Mouse (Mus musculus): ENCODE data around the gene Ccdc114. TPM values are rescaled to one million over a fixed set of nuclear protein-coding genes. Genes with fewer than 3 reads are reported as not detected.
A peak's percentile ranks its signal among the peaks of the same experiment; 100 is the strongest.
"Not testable (repeated sequence)": the region's sequence is repeated elsewhere in the genome, so short reads cannot be mapped to it uniquely, and the experiment has no call there.

Gene Ccdc114
- polyA plus RNA-seq, 1 experiment from 2014 or later, result 3.8 TPM

DNA sequence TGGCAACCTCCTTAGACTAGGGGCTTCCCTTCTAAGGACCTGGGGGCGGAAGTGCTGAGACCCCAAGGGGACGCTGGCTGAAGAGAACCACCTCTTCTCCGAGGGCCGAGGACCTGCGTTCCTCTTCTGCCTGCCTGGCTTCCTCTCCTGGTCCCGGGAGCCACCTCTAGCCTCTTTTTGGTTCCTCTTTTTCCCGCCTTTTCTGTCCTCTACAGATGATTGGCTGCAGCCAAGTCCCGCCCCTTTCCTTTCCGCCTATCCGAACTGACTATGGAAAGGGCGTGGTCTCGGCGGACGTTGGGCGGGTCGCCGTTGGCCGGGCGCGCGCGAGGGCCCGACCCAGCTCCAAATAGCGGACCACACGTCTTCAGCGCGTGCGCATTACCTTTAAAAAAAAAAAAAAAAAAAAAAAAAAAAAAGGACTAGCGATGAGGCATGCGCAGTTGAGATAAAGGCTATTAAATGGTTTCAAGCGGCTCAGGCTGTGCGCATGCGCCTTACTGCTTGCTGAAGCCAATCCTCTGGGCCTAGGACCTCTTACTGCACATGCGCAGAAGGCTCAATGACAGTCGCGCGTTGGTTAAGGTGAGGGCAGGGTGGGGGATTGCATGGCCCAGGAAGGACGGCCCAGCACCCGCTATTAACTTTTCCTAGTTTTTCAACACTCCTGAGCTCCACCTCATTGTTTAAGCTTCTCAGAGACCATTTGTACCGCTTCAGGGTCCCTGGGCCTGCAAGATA lies 27.2 kb upstream of the Ccdc114 start, which contains the start of the genes Syngr4 and Tmem143:
Syngr4 (minus strand) TSS at position 198 of the 741 bp plus-strand sequence.
Tmem143 (plus strand) TSS at position 425 of the 741 bp plus-strand sequence.
- Histone ChIP-seq H3K4me1 (ENCODE audit: control insufficient read depth, insufficient read depth, low read length) (no peaks in the 10 kb centered on the region), H3K4me3 (ENCODE audit: low read depth, low read length) (peak within 1 kb of the TSS; percentile 32), H3K27ac (replicated peaks; ENCODE audit: low read depth, low read length) (no peak within 1 kb of the TSS; the same call in 1 of the 2 replicates), H3K9ac (ENCODE audit: low read length) (peak within 1 kb of the TSS; percentile 58), H3K36me3 (ENCODE audit: control insufficient read depth, insufficient read depth, low read length) (no peaks in the 10 kb centered on the region), H3K4me2 (ENCODE audit: low read depth, severe bottlenecking) (peak within 1 kb of the TSS; percentile 71), H3K9me3 (ENCODE audit: control insufficient read depth, low read length) (no peaks in the 10 kb centered on the region), H3K27me3 (ENCODE audit: control insufficient read depth, insufficient read depth, low read length) (no peaks in the 10 kb centered on the region)
- peak; percentile 83 for ATAC-seq (ENCODE audit: insufficient number of reproducible peaks, low FRiP score, low TSS enrichment, low read depth)
- DNase-seq (ENCODE audit: low spot score), result peak; percentile 96
- 1% methylated on average over 40 of the region's 40 CpGs for WGBS

DNA sequence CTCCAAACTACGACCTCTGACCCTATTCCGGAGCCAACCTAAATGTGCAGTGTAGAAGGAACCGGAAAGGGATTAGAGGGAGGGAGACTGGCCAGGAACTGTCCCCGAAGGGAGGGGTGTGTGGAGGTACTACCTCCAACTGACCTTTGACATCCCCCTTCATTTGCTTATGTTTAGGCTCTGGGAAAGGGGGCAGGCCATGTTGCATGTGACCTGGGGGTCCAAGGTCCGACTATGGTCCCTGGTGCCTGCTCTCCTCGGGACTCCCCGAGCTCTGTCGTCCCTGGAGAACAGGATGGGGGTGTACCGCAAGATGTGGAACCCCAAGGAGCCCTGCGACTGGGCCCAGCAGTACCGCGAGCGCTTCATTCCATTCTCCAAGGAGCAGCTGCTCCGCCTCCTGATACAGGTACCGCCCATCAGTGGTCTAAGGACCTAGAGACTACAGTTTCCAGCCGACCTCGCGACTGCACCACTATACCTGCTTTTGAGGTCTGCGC lies 26.6 kb upstream of the Ccdc114 start:
- 1% methylated on average over 19 of the region's 19 CpGs for WGBS
- ATAC-seq (ENCODE audit: insufficient number of reproducible peaks, low FRiP score, low TSS enrichment, low read depth), result peak; percentile 65
- H3K4me3 ChIP-seq (ENCODE audit: low read depth, low read length), result peak overlapping the region; percentile 32

DNA sequence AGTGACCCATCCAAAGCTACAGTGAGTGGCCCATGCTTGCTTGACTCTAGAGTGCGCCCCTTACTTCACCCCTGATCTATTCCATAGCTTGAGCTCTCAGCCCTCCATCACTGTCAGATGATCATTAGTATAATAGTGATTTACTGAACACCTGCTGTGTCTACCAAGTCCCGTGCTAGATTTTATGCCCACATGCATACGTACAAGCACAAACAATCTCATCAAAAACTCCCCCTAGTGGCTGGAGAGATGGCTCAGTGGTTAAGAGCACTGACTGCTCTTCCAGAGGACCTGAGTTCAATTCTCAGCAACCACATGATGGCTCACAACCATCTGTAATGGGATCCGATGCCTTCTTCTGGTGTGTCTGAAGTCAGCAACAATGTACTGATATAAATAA lies 25.7 kb upstream of the Ccdc114 start:
- DNase-seq (ENCODE audit: low spot score), result not testable (repeated sequence)
- WGBS, result 56% methylated on average over 4 of the region's 4 CpGs
- H3K4me2 ChIP-seq (ENCODE audit: low read depth, severe bottlenecking), result peak overlapping the region; percentile 71; the same call in 1 of the 2 replicates

More for the DNA sequence above, 26.6 kb upstream of the Ccdc114 start:
- Histone ChIP-seq H3K4me2 (ENCODE audit: low read depth, severe bottlenecking) (peak overlapping the region; percentile 71), H3K4me1 (ENCODE audit: control insufficient read depth, insufficient read depth, low read length) (no peaks in the 10 kb centered on the region), H3K36me3 (ENCODE audit: control insufficient read depth, insufficient read depth, low read length) (no peaks in the 10 kb centered on the region), H3K27me3 (ENCODE audit: control insufficient read depth, insufficient read depth, low read length) (no peaks in the 10 kb centered on the region), H3K9me3 (ENCODE audit: control insufficient read depth, low read length) (no peaks in the 10 kb centered on the region), H3K27ac (replicated peaks; ENCODE audit: low read depth, low read length) (no peak overlapping the region; the same call in 1 of the 2 replicates), H3K9ac (ENCODE audit: low read length) (peak overlapping the region; percentile 58)
- peak; percentile 66 for DNase-seq (ENCODE audit: low spot score)

DNA sequence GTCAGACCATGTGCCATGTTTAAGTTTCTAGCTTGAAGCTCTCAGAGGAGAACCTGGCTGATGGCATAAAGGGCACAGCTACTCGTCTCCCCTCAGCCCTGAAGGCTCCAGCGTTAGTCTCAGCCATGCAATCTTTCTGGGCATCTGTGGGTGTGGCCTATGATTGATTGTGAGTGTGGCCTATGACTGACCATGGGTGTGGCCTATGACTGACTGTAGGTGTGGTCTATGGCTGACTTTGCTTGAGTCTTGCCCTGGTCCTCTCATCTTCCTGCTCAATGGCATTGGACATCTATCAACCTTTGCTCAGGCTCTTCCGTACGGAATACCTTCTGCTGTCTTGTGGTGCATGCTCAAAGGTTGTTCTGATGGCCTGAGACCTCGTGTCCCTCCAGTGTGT lies 22.3 kb upstream of the Ccdc114 start:
- Histone ChIP-seq H3K4me1 (ENCODE audit: control insufficient read depth, insufficient read depth, low read length) (no peaks in the 10 kb centered on the region), H3K36me3 (ENCODE audit: control insufficient read depth, insufficient read depth, low read length) (no peaks in the 10 kb centered on the region), H3K27me3 (ENCODE audit: control insufficient read depth, insufficient read depth, low read length) (no peaks in the 10 kb centered on the region), H3K9me3 (ENCODE audit: control insufficient read depth, low read length) (no peaks in the 10 kb centered on the region), H3K4me2 (ENCODE audit: low read depth, severe bottlenecking) (no peak overlapping the region), H3K27ac (replicated peaks; ENCODE audit: low read depth, low read length) (no peak overlapping the region), H3K4me3 (ENCODE audit: low read depth, low read length) (no peak overlapping the region), H3K9ac (ENCODE audit: low read length) (no peak overlapping the region)
- ATAC-seq (ENCODE audit: insufficient number of reproducible peaks, low FRiP score, low TSS enrichment, low read depth) (no peak), DNase-seq (ENCODE audit: low spot score) (no peak)
- WGBS, result 47% methylated on average over 5 of the region's 5 CpGs

More for the DNA sequence above, 25.7 kb upstream of the Ccdc114 start:
- not testable (repeated sequence) for H3K36me3 ChIP-seq (ENCODE audit: control insufficient read depth, insufficient read depth, low read length); H3K9ac ChIP-seq (ENCODE audit: low read length); H3K27me3 ChIP-seq (ENCODE audit: control insufficient read depth, insufficient read depth, low read length); H3K4me3 ChIP-seq (ENCODE audit: low read depth, low read length); ATAC-seq (ENCODE audit: insufficient number of reproducible peaks, low FRiP score, low TSS enrichment, low read depth); H3K27ac ChIP-seq (replicated peaks; ENCODE audit: low read depth, low read length); H3K4me1 ChIP-seq (ENCODE audit: control insufficient read depth, insufficient read depth, low read length); H3K9me3 ChIP-seq (ENCODE audit: control insufficient read depth, low read length)

GRCm38 (mm10) chr7:45902481-45903002 lies 21.3 kb upstream of the Ccdc114 start:
- no peak overlapping the region for H3K4me3 ChIP-seq (ENCODE audit: low read depth, low read length)
- H3K27me3 ChIP-seq (ENCODE audit: control insufficient read depth, insufficient read depth, low read length), result no peaks in the 10 kb centered on the region
- H3K27ac ChIP-seq (replicated peaks; ENCODE audit: low read depth, low read length), result no peak overlapping the region
- ATAC-seq (ENCODE audit: insufficient number of reproducible peaks, low FRiP score, low TSS enrichment, low read depth) (no peak), DNase-seq (ENCODE audit: low spot score) (peak; percentile 58)
- no peaks in the 10 kb centered on the region for H3K9me3 ChIP-seq (ENCODE audit: control insufficient read depth, low read length)
- WGBS, result 63% methylated on average over 12 of the region's 12 CpGs
- H3K9ac ChIP-seq (ENCODE audit: low read length), result no peak overlapping the region
- no peaks in the 10 kb centered on the region for H3K4me1 ChIP-seq (ENCODE audit: control insufficient read depth, insufficient read depth, low read length)
- no peaks in the 10 kb centered on the region for H3K36me3 ChIP-seq (ENCODE audit: control insufficient read depth, insufficient read depth, low read length)
- H3K4me2 ChIP-seq (ENCODE audit: low read depth, severe bottlenecking), result no peak overlapping the region; the same call in 1 of the 2 replicates

DNA sequence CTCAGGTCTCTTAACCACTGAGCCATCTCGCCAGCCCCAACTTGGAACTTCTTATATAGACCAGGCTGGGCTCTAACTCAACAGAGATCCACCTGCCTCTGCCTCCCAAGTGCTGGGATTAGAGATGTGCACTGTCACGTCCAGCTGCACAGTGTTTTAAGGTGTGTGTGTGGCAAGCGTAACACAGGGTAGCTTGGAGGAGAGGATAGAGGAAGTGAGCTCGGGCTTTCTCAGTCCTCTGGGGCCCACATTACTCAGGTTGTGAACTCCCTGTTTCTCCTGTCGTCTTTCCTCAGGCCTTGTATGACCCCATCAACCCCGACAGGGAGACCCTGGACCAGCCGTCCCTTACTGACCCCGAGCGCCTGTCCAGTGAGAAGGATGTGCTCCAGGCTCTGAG lies 17.2 kb upstream of the Ccdc114 start:
- ATAC-seq (ENCODE audit: insufficient number of reproducible peaks, low FRiP score, low TSS enrichment, low read depth), result no peak
- no peak overlapping the region for H3K4me3 ChIP-seq (ENCODE audit: low read depth, low read length)
- WGBS, result 89% methylated on average over 9 of the region's 9 CpGs
- no peaks in the 10 kb centered on the region for H3K27me3 ChIP-seq (ENCODE audit: control insufficient read depth, insufficient read depth, low read length)
- H3K36me3 ChIP-seq (ENCODE audit: control insufficient read depth, insufficient read depth, low read length), result peaks cover 5% of the 10 kb centered on the region; the same call in 1 of the 2 replicates
- no peak overlapping the region for H3K9ac ChIP-seq (ENCODE audit: low read length)
- H3K4me2 ChIP-seq (ENCODE audit: low read depth, severe bottlenecking), result no peak overlapping the region
- H3K4me1 ChIP-seq (ENCODE audit: control insufficient read depth, insufficient read depth, low read length), result no peaks in the 10 kb centered on the region
- DNase-seq (ENCODE audit: low spot score), result no peak
- no peak overlapping the region for H3K27ac ChIP-seq (replicated peaks; ENCODE audit: low read depth, low read length)
- H3K9me3 ChIP-seq (ENCODE audit: control insufficient read depth, low read length), result no peaks in the 10 kb centered on the region; the same call in 1 of the 2 replicates

DNA sequence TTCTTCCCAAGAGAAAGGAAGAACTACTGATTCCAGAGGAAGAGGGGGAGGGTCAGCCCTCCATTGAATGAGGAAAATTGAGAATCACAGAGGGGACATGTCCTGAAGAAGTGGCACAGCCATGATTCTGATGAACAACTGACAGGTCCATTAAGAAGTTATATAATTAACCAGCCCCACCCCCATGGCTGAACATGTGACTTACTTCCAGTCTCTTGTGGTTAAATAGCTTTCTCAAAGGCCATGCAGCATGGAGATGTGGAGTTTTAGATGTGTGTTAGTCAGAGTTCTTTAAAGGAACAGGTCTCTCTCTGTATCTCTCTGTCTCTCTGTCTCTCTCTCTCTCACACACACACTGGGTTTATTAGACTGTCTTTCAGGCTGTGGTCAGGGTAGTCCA lies 15.5 kb upstream of the Ccdc114 start:
- Histone ChIP-seq H3K9ac (ENCODE audit: low read length) (no peak overlapping the region), H3K4me1 (ENCODE audit: control insufficient read depth, insufficient read depth, low read length) (no peaks in the 10 kb centered on the region), H3K4me3 (ENCODE audit: low read depth, low read length) (no peak overlapping the region), H3K36me3 (ENCODE audit: control insufficient read depth, insufficient read depth, low read length) (peaks cover 5% of the 10 kb centered on the region; the same call in 1 of the 2 replicates), H3K9me3 (ENCODE audit: control insufficient read depth, low read length) (no peaks in the 10 kb centered on the region; the same call in 1 of the 2 replicates), H3K27me3 (ENCODE audit: control insufficient read depth, insufficient read depth, low read length) (no peaks in the 10 kb centered on the region), H3K4me2 (ENCODE audit: low read depth, severe bottlenecking) (no peak overlapping the region), H3K27ac (replicated peaks; ENCODE audit: low read depth, low read length) (no peak overlapping the region)
- DNase-seq (ENCODE audit: low spot score) (no peak), ATAC-seq (ENCODE audit: insufficient number of reproducible peaks, low FRiP score, low TSS enrichment, low read depth) (no peak)

DNA sequence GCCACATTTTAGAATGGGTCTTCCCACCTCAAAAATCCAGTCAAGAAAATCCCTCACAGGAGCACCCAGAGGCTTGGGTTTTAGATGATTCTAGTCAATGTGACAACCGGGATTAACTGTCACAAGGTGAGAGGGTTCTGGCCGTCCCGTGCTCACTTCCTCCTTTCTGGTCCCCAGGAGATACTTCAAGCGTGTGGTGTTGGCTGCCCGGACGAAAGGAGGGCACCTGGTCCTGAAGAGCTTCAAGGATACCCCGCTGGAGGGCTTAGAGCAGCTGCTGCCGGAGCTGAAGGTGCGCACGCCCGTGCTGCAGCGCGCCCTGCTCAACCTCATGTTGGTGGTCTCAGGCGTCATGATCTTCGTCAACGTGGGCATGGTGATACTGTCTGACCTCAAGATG lies 14.7 kb upstream of the Ccdc114 start:
- no peak overlapping the region for H3K27ac ChIP-seq (replicated peaks; ENCODE audit: low read depth, low read length)
- 95% methylated on average over 16 of the region's 16 CpGs for WGBS

More for the DNA sequence above, 14.7 kb upstream of the Ccdc114 start:
- H3K27me3 ChIP-seq (ENCODE audit: control insufficient read depth, insufficient read depth, low read length), result no peaks in the 10 kb centered on the region
- no peak overlapping the region for H3K9ac ChIP-seq (ENCODE audit: low read length)
- no peak for ATAC-seq (ENCODE audit: insufficient number of reproducible peaks, low FRiP score, low TSS enrichment, low read depth)
- DNase-seq (ENCODE audit: low spot score), result no peak
- no peaks in the 10 kb centered on the region; the same call in 1 of the 2 replicates for H3K9me3 ChIP-seq (ENCODE audit: control insufficient read depth, low read length)
- no peak overlapping the region for H3K4me3 ChIP-seq (ENCODE audit: low read depth, low read length)
- H3K4me1 ChIP-seq (ENCODE audit: control insufficient read depth, insufficient read depth, low read length), result peaks cover 1% of the 10 kb centered on the region; the same call in 1 of the 2 replicates
- H3K36me3 ChIP-seq (ENCODE audit: control insufficient read depth, insufficient read depth, low read length), result peaks cover 5% of the 10 kb centered on the region; the same call in 1 of the 2 replicates
- no peak overlapping the region for H3K4me2 ChIP-seq (ENCODE audit: low read depth, severe bottlenecking)

Data from limb, embryonic 11.5 days (tissue).